Comparison of ENCODE assay signal across 15 mouse cellular contexts in genomic region chr4:110172028-110172427, GRCm38 (mm10).
"Had no signal": no experiment of that assay in that cellular context is flagged by ENCODE, and none has a peak within 500 bp of the region (broad histone marks: within the 10 kb centered on the region; RNA-seq: fewer than 3 reads in every experiment).

No protein-coding gene starts in this region.

- H3K27me3 ChIP-seq: neural tube, embryonic 13.5 days; neural tube, embryonic 15.5 days; stomach, embryonic 15.5 days had no signal

- DNase-seq: retina, postnatal 1 day; right cerebral cortex, adult 18-20 months; right cerebral cortex, postnatal 14 days; right cerebral cortex, postnatal 25 days; right cerebral cortex, postnatal 4 days; spleen, adult 18-20 months; thymus, adult 18-20 months; thymus, adult 2 months; thymus, postnatal 14 days; thymus, postnatal 25 days; thymus, postnatal 36 days; thymus, postnatal 4 days had no signal
